Mouse (Mus musculus): ENCODE measurements at regions not wholly inside any gene's neighbourhood (a gene's known extent, or its start where the extent isn't known, plus 50 kb on each side); places are given as distances from the start of the nearest gene placed in this dataset.

DNA sequence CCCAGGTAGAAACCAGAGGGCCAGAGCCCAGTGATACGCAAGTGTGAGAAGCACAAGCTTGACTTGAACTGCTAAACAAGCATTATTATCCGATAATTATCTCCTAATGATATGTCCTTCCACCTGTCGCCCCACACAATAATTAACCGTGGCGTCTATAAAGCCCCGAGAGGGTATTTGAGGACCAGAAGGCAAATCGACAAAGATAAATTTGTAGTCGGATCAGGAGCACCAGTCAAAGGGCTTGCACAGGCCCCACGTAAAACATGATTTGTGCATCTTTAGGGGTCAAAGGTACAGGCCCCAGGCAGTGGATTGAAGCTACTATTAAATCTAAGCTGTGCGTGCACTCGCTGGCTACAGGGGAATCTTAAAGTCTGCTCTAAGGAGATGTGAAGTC is 270.5 kb downstream of the Ajap1 start:
- no peak for TF ChIP-seq CTCF (IDR thresholded peaks at IDR 0.05; ENCODE audit: extremely low read depth, insufficient read length, insufficient replicate concordance, low read depth, low read length)
- TF ChIP-seq POLR2A (IDR thresholded peaks at IDR 0.05; ENCODE audit: low read depth, low read length): no peak
